Comparison of ENCODE assay signal across 26 mouse cellular contexts in the genomic region with DNA sequence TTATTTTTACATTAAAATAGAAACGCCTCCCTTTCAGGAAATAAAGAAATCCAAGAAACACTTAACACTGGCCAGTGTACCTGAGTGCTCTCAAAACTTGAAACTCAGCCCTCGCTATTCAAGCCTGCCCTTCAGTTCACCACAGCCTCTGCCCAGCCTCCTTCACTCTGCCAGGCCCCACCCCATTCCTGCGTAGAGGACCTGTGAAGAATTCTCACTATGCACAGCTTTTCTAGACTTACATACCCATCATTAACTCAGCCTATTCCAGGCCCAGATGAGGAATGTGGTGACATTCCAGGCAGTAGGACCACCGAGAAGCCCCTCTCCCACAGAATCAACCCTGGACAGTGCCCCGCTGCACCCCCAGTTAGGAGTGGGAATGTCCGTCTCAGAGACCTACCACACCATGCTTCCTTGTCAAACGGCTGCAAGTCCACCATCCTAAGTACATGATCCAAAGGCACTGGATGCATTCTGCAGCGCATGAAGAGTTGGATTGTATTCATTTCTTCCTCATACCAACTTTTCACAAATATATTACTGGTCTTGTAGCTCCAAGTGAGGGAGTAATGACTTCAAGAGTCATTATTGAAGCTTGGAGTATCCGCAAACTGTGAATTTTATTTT.
DNase-seq lines count a peak whose midpoint lies in the region; ATAC-seq lines count a peak whose summit lies in the region.
"Had no signal": no experiment of that assay in that cellular context is flagged by ENCODE, and none has a peak within 500 bp of the region (broad histone marks: within the 10 kb centered on the region; RNA-seq: fewer than 3 reads in every experiment).

No protein-coding gene starts in this region.

- H3K27ac ChIP-seq in forebrain, embryonic 10.5 days = no peak overlapping the region
- no peak overlapping the region for H3K27ac ChIP-seq in forebrain, embryonic 14.5 days (ENCODE audit: low read depth, low read length)
- peak overlapping the region; percentile 32; the same call in 1 of the 2 replicates for H3K27ac ChIP-seq in limb, embryonic 10.5 days
- H3K27ac ChIP-seq in lung, embryonic 16.5 days (ENCODE audit: low read length) = peak overlapping the region; percentile 87
- H3K27ac ChIP-seq: embryonic facial prominence, embryonic 12.5 days; forebrain, embryonic 12.5 days; gastrocnemius, adult 2 months; hindbrain, embryonic 13.5 days; kidney, postnatal 0 days; midbrain, embryonic 15.5 days; neural tube, embryonic 13.5 days had no signal

- no peak overlapping the region for H3K4me3 ChIP-seq in forebrain, embryonic 10.5 days
- no peak overlapping the region for H3K4me3 ChIP-seq in forebrain, embryonic 14.5 days (ENCODE audit: low read depth, low read length)
- H3K4me3 ChIP-seq in limb, embryonic 10.5 days = no peak overlapping the region
- H3K4me3 ChIP-seq in lung, embryonic 16.5 days (ENCODE audit: low read length) = no peak overlapping the region
- H3K4me3 ChIP-seq: embryonic facial prominence, embryonic 12.5 days; forebrain, embryonic 12.5 days; gastrocnemius, adult 2 months; hindbrain, embryonic 13.5 days; megakaryocyte, embryonic 14.5 days; midbrain, embryonic 15.5 days; myocyte; neural tube, embryonic 13.5 days had no signal

- no peak overlapping the region for H3K9ac ChIP-seq in forebrain, embryonic 14.5 days (ENCODE audit: low read length)
- H3K9ac ChIP-seq in lung, embryonic 16.5 days (ENCODE audit: low read length) = no peak overlapping the region
- H3K9ac ChIP-seq: embryonic facial prominence, embryonic 12.5 days; forebrain, embryonic 12.5 days; hindbrain, embryonic 13.5 days; midbrain, embryonic 15.5 days; neural tube, embryonic 13.5 days had no signal

- H3K9me3 ChIP-seq in forebrain, embryonic 10.5 days = no peaks in the 10 kb centered on the region; the same call in 1 of the 2 replicates
- H3K9me3 ChIP-seq in forebrain, embryonic 14.5 days (replicated peaks; ENCODE audit: control insufficient read depth, low read length) = no peaks in the 10 kb centered on the region
- H3K9me3 ChIP-seq in limb, embryonic 10.5 days (replicated peaks) = no peaks in the 10 kb centered on the region
- no peaks in the 10 kb centered on the region for H3K9me3 ChIP-seq in lung, embryonic 16.5 days (ENCODE audit: control insufficient read depth, low read length)
- H3K9me3 ChIP-seq: embryonic facial prominence, embryonic 12.5 days; forebrain, embryonic 12.5 days; hindbrain, embryonic 13.5 days; midbrain, embryonic 15.5 days; neural tube, embryonic 13.5 days had no signal

- 81% methylated on average over 9 of the region's 9 CpGs for WGBS in forebrain, embryonic 10.5 days
- 88% methylated on average over 9 of the region's 9 CpGs for WGBS in forebrain, embryonic 14.5 days
- 74% methylated on average over 9 of the region's 9 CpGs for WGBS in limb, embryonic 10.5 days
- WGBS in lung, embryonic 16.5 days = 66% methylated on average over 9 of the region's 9 CpGs

- no peak for ATAC-seq in forebrain, embryonic 14.5 days
- peak; percentile 94 for ATAC-seq in lung, embryonic 16.5 days (ENCODE audit: low read depth)
- ATAC-seq: midbrain, embryonic 15.5 days; Patski had no signal

- H3K36me3 ChIP-seq in forebrain, embryonic 10.5 days (replicated peaks) = no peaks in the 10 kb centered on the region
- H3K36me3 ChIP-seq in forebrain, embryonic 14.5 days (ENCODE audit: control insufficient read depth, insufficient read depth, low read length) = no peaks in the 10 kb centered on the region
- H3K36me3 ChIP-seq in limb, embryonic 10.5 days = no peaks in the 10 kb centered on the region
- no peaks in the 10 kb centered on the region for H3K36me3 ChIP-seq in lung, embryonic 16.5 days (ENCODE audit: control insufficient read depth, insufficient read depth, low read length)
- H3K36me3 ChIP-seq: embryonic facial prominence, embryonic 12.5 days; forebrain, embryonic 12.5 days; hindbrain, embryonic 13.5 days; midbrain, embryonic 15.5 days; neural tube, embryonic 13.5 days had no signal

- no peak overlapping the region for H3K4me2 ChIP-seq in forebrain, embryonic 14.5 days (ENCODE audit: low read length)
- no peak overlapping the region; the same call in 1 of the 2 replicates for H3K4me2 ChIP-seq in lung, embryonic 16.5 days (ENCODE audit: low read depth, low read length)
- H3K4me2 ChIP-seq: embryonic facial prominence, embryonic 12.5 days; forebrain, embryonic 12.5 days; heart, embryonic 11.5 days; hindbrain, embryonic 13.5 days; midbrain, embryonic 15.5 days; neural tube, embryonic 13.5 days had no signal

- H3K4me1 ChIP-seq in forebrain, embryonic 10.5 days = peaks cover 24% of the 10 kb centered on the region
- H3K4me1 ChIP-seq in forebrain, embryonic 14.5 days (ENCODE audit: control insufficient read depth, insufficient read depth, low read length) = peaks cover 3% of the 10 kb centered on the region; the same call in 1 of the 2 replicates
- peaks cover 66% of the 10 kb centered on the region for H3K4me1 ChIP-seq in limb, embryonic 10.5 days
- peaks cover 32% of the 10 kb centered on the region for H3K4me1 ChIP-seq in lung, embryonic 16.5 days (replicated peaks; ENCODE audit: control insufficient read depth, insufficient read depth, low read length)
- H3K4me1 ChIP-seq: megakaryocyte, embryonic 14.5 days had no signal

- H3K27me3 ChIP-seq in forebrain, embryonic 10.5 days (ENCODE audit: poor library complexity, severe bottlenecking) = peaks cover 59% of the 10 kb centered on the region
- H3K27me3 ChIP-seq in forebrain, embryonic 14.5 days (replicated peaks; ENCODE audit: control insufficient read depth, insufficient read depth, low read length) = no peaks in the 10 kb centered on the region
- peaks cover 17% of the 10 kb centered on the region for H3K27me3 ChIP-seq in limb, embryonic 10.5 days (ENCODE audit: low read depth, poor library complexity, severe bottlenecking)
- H3K27me3 ChIP-seq in lung, embryonic 16.5 days (ENCODE audit: control insufficient read depth, insufficient read depth, low read depth, low read length) = no peaks in the 10 kb centered on the region
- H3K27me3 ChIP-seq: hindbrain, embryonic 13.5 days; megakaryocyte, embryonic 14.5 days; midbrain, embryonic 15.5 days; Patski had no signal

- peak; percentile 13 for DNase-seq in forebrain, embryonic 10.5 days (ENCODE audit: extremely low spot score, low spot score)
- DNase-seq in forebrain, embryonic 14.5 days (ENCODE audit: low spot score) = no peak
- DNase-seq in limb, embryonic 10.5 days (ENCODE audit: low spot score) = peak; percentile 39
- peak; percentile 68 to 81 for DNase-seq in lung, postnatal 4 days
- DNase-seq in gastrocnemius, postnatal 10 days = no peak
- DNase-seq in Muller cell, postnatal 12 days (ENCODE audit: inconsistent ontology term) = no peak
- DNase-seq: adrenal gland, adult 8-10 months; cerebellum, adult 11-12 months; cerebellum, postnatal 10 days; gastrocnemius, adult 2 months; kidney, adult 2 months; layer of hippocampus, adult 9-11 months; liver; right cerebral cortex, postnatal 4 days; thymus, postnatal 25 days had no signal

Comparison
In these comparisons a context has a peak if more than half of its experiments do, and no peak if none do; other contexts are left out.
1. DNase-seq: peak in forebrain, embryonic 10.5 days (single experiment), limb, embryonic 10.5 days (single experiment) and lung, postnatal 4 days (2 of 2); none in forebrain, embryonic 14.5 days (single experiment), gastrocnemius, postnatal 10 days (single experiment) and Muller cell, postnatal 12 days (single experiment).
2. H3K27ac ChIP-seq: peak in limb, embryonic 10.5 days (single experiment) and lung, embryonic 16.5 days (single experiment); none in forebrain, embryonic 10.5 days (single experiment) and forebrain, embryonic 14.5 days (single experiment).